Mouse (Mus musculus) midbrain, embryonic 11.5 days (tissue): Measurements from ENCODE around the gene Utrn. TPM values are rescaled to one million over a fixed set of nuclear protein-coding genes. Genes with fewer than 3 reads are reported as not detected.

Experiments used
- ATAC-seq: fragments of 200-750 bp; cut with Nextera tagmentation; 2 replicates; pipeline ENCODE4 v1.8.0; 2017; ENCODE audit warnings: moderate TSS enrichment, moderate library complexity; ENCODE audit not compliant: low FRiP score
- DNase-seq: peaks from one replicate; pipeline ENCODE4 v3.0.0; 2015; ENCODE audit warnings: low spot score; ENCODE audit errors: missing footprints
- H3K27ac ChIP-seq: fragments of 300-500 bp; sonication (generic); 2 replicates; pipeline ENCODE4 v1.5.1; 2014; ENCODE audit warnings: low read depth, low read length
- H3K27me3 ChIP-seq: fragments of 300-500 bp; sonication (generic); 2 replicates; pipeline ENCODE4 v1.6.1; 2014; ENCODE audit warnings: mild to moderate bottlenecking, low read length, moderate library complexity, mixed read lengths; ENCODE audit not compliant: control insufficient read depth, insufficient read depth
- H3K36me3 ChIP-seq: fragments of 300-500 bp; sonication (generic); 2 replicates; pipeline ENCODE4 v1.6.1; 2014; ENCODE audit warnings: mild to moderate bottlenecking, low read length, moderate library complexity, mixed read lengths; ENCODE audit not compliant: control insufficient read depth, insufficient read depth
- H3K4me1 ChIP-seq: fragments of 300-500 bp; sonication (generic); 2 replicates; pipeline ENCODE4 v1.6.1; 2014; ENCODE audit warnings: low read length; ENCODE audit not compliant: control insufficient read depth, insufficient read depth
- H3K4me2 ChIP-seq: fragments of 300-500 bp; sonication (generic); 2 replicates; pipeline ENCODE4 v1.6.1; 2014; ENCODE audit warnings: mild to moderate bottlenecking, moderate library complexity
- H3K4me3 ChIP-seq: fragments of 300-500 bp; sonication (generic); 2 replicates; pipeline ENCODE4 v1.5.1; 2014; ENCODE audit warnings: low read depth, low read length
- H3K9ac ChIP-seq: fragments of 300-500 bp; sonication (generic); 2 replicates; pipeline ENCODE4 v1.6.1; 2014; ENCODE audit warnings: low read length
- H3K9me3 ChIP-seq: fragments of 300-500 bp; sonication (generic); 2 replicates; pipeline ENCODE4 v1.6.1; 2016; ENCODE audit warnings: low read length; ENCODE audit not compliant: control insufficient read depth
- WGBS: fragments of 180-500 bp; shearing (Covaris S2); extraction: QIAGEN DNeasy Blood & Tissue Kit; methylation state at CpG from one replicate; pipeline ENCODE4 v1.1.7; 2014; 5-methylcytosine and 5-hydroxymethylcytosine counted together
- polyA plus RNA-seq: library from polyadenylated mRNA; unstranded; fragments of >200 nt; fragmentation: Nextera tagmentation; extraction: Ambion mirVana; gene quantifications from 2 replicates; pipeline ENCODE4 v1.2.1, GENCODE M21; 2014

The Utrn gene
- polyA plus RNA-seq, 1 experiment from 2014 or later: 29.1 TPM

GRCm38 (mm10) chr10:12832163-12832562 lies 37.0 kb downstream of the Utrn start:
- H3K4me1 ChIP-seq: no peaks in the 10 kb centered on the region
- H3K36me3 ChIP-seq: no peaks in the 10 kb centered on the region
- no peaks in the 10 kb centered on the region for H3K9me3 ChIP-seq
- ATAC-seq: no peak
- H3K27me3 ChIP-seq: no peaks in the 10 kb centered on the region
- DNase-seq: no peak
- no peak overlapping the region for H3K27ac ChIP-seq
- no peak overlapping the region for H3K4me2 ChIP-seq
- H3K9ac ChIP-seq: no peak overlapping the region
- 91% methylated on average over 8 of the region's 8 CpGs for WGBS
- H3K4me3 ChIP-seq: no peak overlapping the region

- WGBS: 83% methylated on average over 4 of the region's 4 CpGs
Measured at GRCm38 (mm10) chr10:12827778-12828177, 41.4 kb downstream of the Utrn start.

GRCm38 (mm10) chr10:12827306-12827705 lies 41.9 kb downstream of the Utrn start:
- DNase-seq (no peak), ATAC-seq (no peak)
- no peak overlapping the region for H3K9ac ChIP-seq
- H3K9me3 ChIP-seq: no peaks in the 10 kb centered on the region
- no peaks in the 10 kb centered on the region for H3K27me3 ChIP-seq
- 90% methylated on average over 3 of the region's 3 CpGs for WGBS
- H3K36me3 ChIP-seq: no peaks in the 10 kb centered on the region
- H3K4me1 ChIP-seq: no peaks in the 10 kb centered on the region
- no peak overlapping the region for H3K4me3 ChIP-seq
- H3K27ac ChIP-seq: no peak overlapping the region
- no peak overlapping the region for H3K4me2 ChIP-seq

More at GRCm38 (mm10) chr10:12827778-12828177, 41.4 kb downstream of the Utrn start:
- Histone ChIP-seq H3K9ac (no peak overlapping the region), H3K36me3 (no peaks in the 10 kb centered on the region), H3K27me3 (no peaks in the 10 kb centered on the region), H3K9me3 (no peaks in the 10 kb centered on the region), H3K4me1 (no peaks in the 10 kb centered on the region), H3K27ac (no peak overlapping the region), H3K4me3 (no peak overlapping the region), H3K4me2 (no peak overlapping the region)
- ATAC-seq (no peak), DNase-seq (no peak)

- Histone ChIP-seq H3K4me1 (no peaks in the 10 kb centered on the region), H3K9me3 (no peaks in the 10 kb centered on the region), H3K36me3 (no peaks in the 10 kb centered on the region), H3K4me2 (no peak overlapping the region), H3K9ac (no peak overlapping the region), H3K4me3 (no peak overlapping the region), H3K27me3 (no peaks in the 10 kb centered on the region), H3K27ac (no peak overlapping the region)
- 78% methylated on average over 6 of the region's 6 CpGs for WGBS
- ATAC-seq (no peak), DNase-seq (no peak)
Measured at GRCm38 (mm10) chr10:12826760-12827281, 42.3 kb downstream of the Utrn start.

GRCm38 (mm10) chr10:12824386-12824785 lies 44.8 kb downstream of the Utrn start:
- ATAC-seq: no peak
- Histone ChIP-seq H3K4me1 (no peaks in the 10 kb centered on the region), H3K9ac (no peak overlapping the region), H3K4me3 (no peak overlapping the region), H3K4me2 (no peak overlapping the region), H3K9me3 (no peaks in the 10 kb centered on the region), H3K36me3 (no peaks in the 10 kb centered on the region), H3K27ac (no peak overlapping the region), H3K27me3 (no peaks in the 10 kb centered on the region)
- 52% methylated on average over 4 of the region's 4 CpGs for WGBS
- no peak for DNase-seq

GRCm38 (mm10) chr10:12823437-12824219 lies 45.5 kb downstream of the Utrn start:
- ATAC-seq (no peak), DNase-seq (no peak)
- no peaks in the 10 kb centered on the region for H3K27me3 ChIP-seq
- no peaks in the 10 kb centered on the region for H3K9me3 ChIP-seq
- H3K4me1 ChIP-seq: no peaks in the 10 kb centered on the region
- 91% methylated on average over 15 of the region's 15 CpGs for WGBS
- no peaks in the 10 kb centered on the region for H3K36me3 ChIP-seq
- no peak overlapping the region for H3K27ac ChIP-seq
- no peak overlapping the region for H3K4me3 ChIP-seq
- no peak overlapping the region for H3K4me2 ChIP-seq
- H3K9ac ChIP-seq: no peak overlapping the region

- H3K4me3 ChIP-seq: no peak overlapping the region
- H3K9me3 ChIP-seq: no peaks in the 10 kb centered on the region
- no peak overlapping the region for H3K4me2 ChIP-seq
- no peak overlapping the region for H3K27ac ChIP-seq
- ATAC-seq: no peak
- 86% methylated on average over 13 of the region's 13 CpGs for WGBS
- no peaks in the 10 kb centered on the region for H3K36me3 ChIP-seq
- no peak overlapping the region for H3K9ac ChIP-seq
- no peak for DNase-seq
- H3K4me1 ChIP-seq: no peaks in the 10 kb centered on the region
- no peaks in the 10 kb centered on the region for H3K27me3 ChIP-seq
Measured at GRCm38 (mm10) chr10:12820978-12821735, 48.0 kb downstream of the Utrn start.

GRCm38 (mm10) chr10:12817409-12817808 lies 51.8 kb downstream of the Utrn start:
- no peaks in the 10 kb centered on the region for H3K9me3 ChIP-seq
- no peaks in the 10 kb centered on the region for H3K36me3 ChIP-seq
- 95% methylated on average over 6 of the region's 6 CpGs for WGBS
- no peak overlapping the region for H3K9ac ChIP-seq
- ATAC-seq (no peak), DNase-seq (no peak)
- H3K4me1 ChIP-seq: peaks cover 3% of the 10 kb centered on the region; the same call in 1 of the 2 replicates
- H3K4me3 ChIP-seq: no peak overlapping the region
- H3K27ac ChIP-seq: no peak overlapping the region
- H3K27me3 ChIP-seq: no peaks in the 10 kb centered on the region
- H3K4me2 ChIP-seq: no peak overlapping the region

GRCm38 (mm10) chr10:12816530-12816929 lies 52.6 kb downstream of the Utrn start:
- H3K4me3 ChIP-seq: no peak overlapping the region
- no peaks in the 10 kb centered on the region for H3K9me3 ChIP-seq
- H3K27ac ChIP-seq: no peak overlapping the region
- H3K36me3 ChIP-seq: no peaks in the 10 kb centered on the region
- H3K4me2 ChIP-seq: no peak overlapping the region
- H3K4me1 ChIP-seq: peaks cover 3% of the 10 kb centered on the region; the same call in 1 of the 2 replicates
- DNase-seq (no peak), ATAC-seq (no peak)
- H3K9ac ChIP-seq: no peak overlapping the region
- no peaks in the 10 kb centered on the region for H3K27me3 ChIP-seq
- WGBS: 81% methylated on average over 6 of the region's 6 CpGs
